Mouse (Mus musculus): ENCODE results near the gene Mybl2.

DNA sequence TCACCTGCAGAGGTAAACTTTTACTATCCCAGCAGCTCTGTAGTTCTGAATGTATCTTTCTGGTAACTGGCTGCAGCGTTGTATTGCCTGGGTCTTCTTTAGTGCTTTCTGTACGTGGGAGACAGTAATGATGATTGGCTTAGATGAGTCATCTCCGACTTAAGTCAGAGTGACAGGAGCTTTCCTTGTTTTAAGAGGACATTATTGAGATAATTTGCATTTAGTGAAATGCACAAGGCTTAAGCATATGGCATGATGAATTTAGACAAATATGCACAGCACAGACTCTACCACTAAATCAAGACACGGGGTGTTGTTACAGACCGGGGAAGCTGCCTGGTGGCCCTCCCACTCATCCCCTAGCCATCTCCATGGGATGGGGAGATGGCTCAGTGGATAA is 77.8 kb downstream of the Mybl2 start:
- TF ChIP-seq GATA1 (IDR thresholded peaks at IDR 0.05; ENCODE audit: borderline replicate concordance, low read length), result no peak
- TF ChIP-seq FLI1 (IDR thresholded peaks at IDR 0.05; ENCODE audit: low read length), result no peak
